Mouse (Mus musculus) CD4-positive, CD25-positive, alpha-beta regulatory T cell, adult 2 months (primary cell): ENCODE results near the gene Lce1h.

ENCODE experiments used
- DNase-seq: peaks from one replicate; pipeline ENCODE4 v3.0.0-alpha.2; 2012; ENCODE audit warnings: low read depth, low spot score

The Lce1h gene

DNA sequence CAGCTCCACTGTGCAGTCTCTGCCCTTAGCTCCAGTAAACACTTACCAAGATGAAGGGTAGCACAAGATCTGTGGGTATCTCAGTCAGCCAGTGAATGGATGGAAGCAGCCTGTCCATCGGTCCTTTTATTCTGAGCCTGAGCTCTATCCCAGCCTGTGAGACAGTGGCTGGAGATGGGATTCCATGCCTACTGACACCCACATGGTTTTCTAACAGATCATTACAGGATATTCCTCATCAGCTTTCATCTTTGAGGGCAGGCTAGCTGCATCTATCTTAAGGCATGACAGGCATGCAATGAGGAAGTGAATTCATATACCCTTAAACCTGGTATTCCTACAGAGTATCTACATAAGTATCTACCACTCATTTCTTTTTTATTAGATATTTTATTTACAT is at the start of gene Lce1h:
Gene Lce1h, minus strand, starts transcription at position 101 of the 400 bp plus-strand sequence.
- DNase-seq = no peak

DNA sequence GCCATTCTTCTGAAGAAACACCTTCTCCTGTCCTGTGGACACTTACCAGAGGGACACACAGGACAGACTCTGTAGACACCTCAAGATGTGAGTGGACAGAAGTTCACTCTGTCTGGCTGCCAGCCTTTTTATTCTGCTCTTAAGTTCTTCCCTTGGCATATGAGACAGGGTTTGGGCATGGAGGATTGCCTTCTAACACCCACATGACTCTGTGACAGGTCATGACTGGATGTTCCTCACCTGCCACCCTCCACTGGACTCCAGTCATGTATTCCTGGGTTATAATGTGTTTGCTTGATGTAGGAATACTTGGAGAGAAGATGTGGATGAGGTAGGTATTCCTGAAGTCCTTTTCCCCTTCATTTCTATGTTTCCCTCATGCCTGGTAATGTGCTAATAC is 42.9 kb upstream of the Lce1h start, which contains the start of gene Lce1k:
Gene Lce1k, minus strand, starts transcription at position 101 of the 400 bp plus-strand sequence.
- no peak for DNase-seq

DNA sequence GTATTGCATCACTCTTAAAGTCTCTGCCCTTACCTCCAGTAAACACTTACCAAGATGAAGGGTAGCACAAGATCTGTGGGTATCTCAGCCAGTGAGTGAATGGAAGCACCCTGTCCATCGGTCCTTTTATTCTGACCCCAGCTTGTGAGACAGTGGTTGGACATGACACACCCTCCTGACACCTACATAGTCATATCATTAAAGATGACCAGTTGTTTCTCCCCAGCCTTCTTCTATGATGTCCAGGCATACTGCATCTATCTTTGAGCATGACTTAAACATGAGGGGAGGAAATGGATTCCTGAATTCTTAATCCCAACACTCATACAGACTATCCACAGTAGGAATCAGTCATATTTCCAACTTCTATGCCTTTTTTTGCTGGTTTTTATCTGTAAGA is 25.5 kb upstream of the Lce1h start, which contains the start of gene Lce1j:
Gene Lce1j, minus strand, starts transcription at position 101 of the 400 bp plus-strand sequence.
- DNase-seq = no peak

DNA sequence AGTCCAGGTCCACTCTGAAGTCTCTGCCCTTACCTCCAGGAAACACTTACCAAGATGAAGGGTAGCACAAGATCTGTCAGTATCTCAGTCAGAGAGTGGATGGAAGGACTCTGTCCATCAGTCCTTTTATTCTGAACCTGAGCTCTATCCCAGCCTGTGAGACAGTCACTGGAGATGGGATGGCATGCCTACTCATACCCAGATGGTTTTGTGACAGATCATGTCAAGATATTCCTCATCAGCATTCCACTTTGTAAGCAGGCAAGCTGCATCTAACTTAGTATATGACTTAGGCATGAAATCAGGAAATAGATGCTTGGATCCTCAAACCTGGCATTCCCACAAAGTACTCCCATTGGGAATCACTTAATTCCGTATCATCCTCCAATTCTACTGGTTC is 13.9 kb upstream of the Lce1h start, which contains the start of gene Lce1i:
Gene Lce1i, minus strand, starts transcription at position 101 of the 400 bp plus-strand sequence.
- no peak for DNase-seq

DNA sequence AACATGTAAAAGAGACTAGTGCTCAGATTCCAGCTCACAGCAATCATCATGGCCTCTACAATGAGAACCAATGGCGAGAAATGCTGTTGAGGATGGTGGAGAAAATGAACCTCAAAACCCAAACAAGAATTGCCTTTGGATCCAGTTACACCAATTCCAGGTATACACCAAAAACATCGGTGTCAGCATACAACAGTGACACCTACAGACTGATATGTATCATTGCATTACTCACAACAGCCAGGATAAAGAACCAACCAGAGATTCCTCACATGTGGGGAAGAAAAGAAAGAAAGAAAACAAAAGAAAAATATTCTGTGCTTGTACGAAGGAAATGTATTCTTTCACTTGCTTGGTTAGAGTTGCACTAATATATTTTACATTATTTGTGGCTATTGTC is 6.7 kb upstream of the Lce1h start:
- DNase-seq = no peak

DNA sequence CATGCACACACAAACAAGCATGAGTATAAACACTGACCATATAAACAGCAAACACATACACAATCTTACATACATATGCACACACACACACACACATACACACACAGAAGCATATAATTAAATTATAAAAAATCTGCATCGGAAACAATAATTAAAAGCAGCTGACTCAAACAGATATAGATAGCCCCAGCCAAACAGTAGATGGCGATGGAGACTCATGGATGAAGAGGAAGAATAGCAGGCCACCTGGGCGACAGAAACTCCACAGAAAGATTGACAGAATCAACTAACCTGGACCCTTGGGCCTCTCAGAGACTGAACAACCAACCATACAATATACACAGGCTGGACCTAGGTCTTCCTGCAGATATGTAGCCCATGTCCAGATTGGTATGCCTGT is 11.7 kb downstream of the Lce1h start:
- DNase-seq = no peak

DNA sequence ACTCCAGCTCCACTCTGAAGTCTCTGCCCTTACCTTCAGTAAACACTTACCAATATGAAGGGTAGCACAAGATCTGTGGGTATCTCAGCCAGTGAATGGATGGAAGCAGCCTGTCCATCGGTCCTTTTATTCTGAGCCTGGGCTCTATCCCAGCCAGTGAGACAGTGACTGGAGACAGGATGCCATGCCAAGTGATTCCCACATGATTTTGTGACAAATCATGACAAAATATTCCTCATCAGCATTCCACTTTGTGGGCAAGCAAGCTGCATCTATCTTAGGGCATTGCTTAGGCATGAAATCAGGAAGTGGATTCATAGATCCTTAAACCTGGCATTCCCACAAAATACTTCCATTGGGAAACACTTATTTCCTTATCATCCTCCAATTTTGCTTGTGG is 12.6 kb downstream of the Lce1h start, which contains the start of gene Lce1g:
Gene Lce1g, minus strand, starts transcription at position 101 of the 400 bp plus-strand sequence.
- DNase-seq = no peak

DNA sequence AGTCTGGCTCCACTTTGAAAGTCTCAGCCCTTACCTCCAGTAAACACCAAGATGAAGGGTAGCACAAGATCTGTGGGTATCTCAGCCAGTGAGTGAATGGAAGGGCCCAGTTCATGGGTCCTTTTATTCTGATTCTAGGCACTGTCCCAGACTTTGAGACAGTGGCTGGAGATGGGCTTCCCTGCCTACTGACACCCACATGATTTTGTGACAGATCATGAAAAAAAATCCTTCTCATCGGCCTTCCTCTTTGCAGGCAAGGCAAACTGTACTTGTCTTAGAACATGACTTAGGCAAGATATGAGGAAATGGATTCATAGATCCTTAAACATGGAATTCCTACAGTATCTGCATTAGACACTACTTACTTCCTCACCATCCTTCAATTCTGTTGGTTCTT is 25.9 kb downstream of the Lce1h start, which contains the start of gene Gm38119:
Gene Gm38119, minus strand, starts transcription at position 101 of the 400 bp plus-strand sequence.
- DNase-seq = no peak

DNA sequence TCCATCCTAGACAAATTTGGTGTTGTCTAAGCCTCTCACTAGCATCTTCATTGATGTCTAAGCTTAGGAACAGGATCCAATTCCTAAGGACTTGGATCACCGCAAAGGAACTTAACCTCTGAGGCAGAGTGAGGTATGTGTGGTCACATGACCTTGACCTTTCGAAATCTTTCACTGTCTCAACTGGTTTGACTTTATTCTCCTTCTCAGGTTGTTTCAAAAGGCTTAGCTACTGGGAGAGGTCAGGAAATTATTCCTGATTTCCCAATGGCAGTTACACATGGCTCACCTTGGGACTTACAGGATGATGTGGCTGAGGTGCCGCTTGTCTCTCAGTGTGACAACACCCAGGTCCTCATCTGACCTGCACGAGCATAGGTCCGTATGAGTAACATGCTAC is 42.2 kb downstream of the Lce1h start:
- no peak for DNase-seq

DNA sequence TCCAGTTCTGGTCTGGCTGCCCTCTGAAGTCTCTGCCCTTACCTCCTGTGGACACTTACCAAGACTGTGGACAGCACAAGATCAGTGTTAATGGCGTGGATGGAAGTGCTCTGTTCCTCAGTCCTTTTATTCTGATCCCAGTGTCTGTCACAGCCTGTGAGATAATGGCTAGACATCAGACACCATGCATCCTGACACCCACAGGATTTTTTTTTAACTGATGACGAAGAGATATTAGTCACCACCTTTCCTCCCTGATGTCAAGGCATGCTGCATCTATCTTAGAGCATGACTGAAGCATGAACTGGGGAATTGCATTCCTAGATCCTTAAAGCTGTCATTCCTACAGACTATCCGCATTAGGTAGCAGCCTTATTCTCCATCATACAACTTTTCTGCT is 44.6 kb downstream of the Lce1h start, which contains the start of gene Lce1f:
Gene Lce1f, minus strand, starts transcription at position 101 of the 400 bp plus-strand sequence.
- no peak for DNase-seq

DNA sequence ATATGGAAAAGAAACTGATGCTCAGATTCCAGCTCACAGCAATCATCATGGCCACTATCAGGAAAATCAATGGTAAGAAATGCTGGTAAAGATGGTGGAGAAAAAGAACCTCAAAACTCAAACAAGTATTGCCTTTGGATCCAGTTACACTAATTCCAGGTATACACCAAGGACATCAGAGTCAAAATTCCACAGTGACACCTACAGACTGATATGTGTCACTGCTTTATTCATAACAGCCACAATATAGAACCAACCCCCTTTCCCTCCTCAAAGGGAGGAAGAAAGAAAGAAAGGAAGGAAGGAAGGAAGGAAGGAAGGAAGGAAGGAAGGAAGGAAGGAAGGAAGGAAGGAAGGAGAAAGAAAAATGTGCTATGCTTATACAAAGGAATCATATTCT is 49.7 kb downstream of the Lce1h start:
- no peak for DNase-seq
